Mouse (Mus musculus): Measurements from ENCODE around the gene Shpk.

GRCm38 (mm10) chr11:73168576-73168975 is 30.7 kb upstream of the Shpk start:
- no peak for TF ChIP-seq CTCF (IDR thresholded peaks at IDR 0.05; ENCODE audit: low read depth)
- no peak for TF ChIP-seq EP300 (IDR thresholded peaks at IDR 0.05; ENCODE audit: low read depth)

Measured in liver, embryonic 14.5 days (tissue).